Mouse (Mus musculus) C2C12 (cell line): ENCODE results near the gene Mfsd2b. TPM values are rescaled to one million over a fixed set of nuclear protein-coding genes. Genes with fewer than 3 reads are reported as not detected.

Source experiments
- H3K27me3 ChIP-seq: one replicate; pipeline ENCODE4 v1.6.1; 2011; ENCODE audit not compliant: control insufficient read depth, insufficient read depth, insufficient read length
- H3K36me3 ChIP-seq: one replicate; pipeline ENCODE4 v1.6.1; 2011; ENCODE audit not compliant: control insufficient read depth, insufficient read depth
- H3K4me3 ChIP-seq: one replicate; pipeline ENCODE4 v1.5.1; 2011; ENCODE audit warnings: mild to moderate bottlenecking, control low read depth; ENCODE audit not compliant: poor library complexity, insufficient read depth, severe bottlenecking
- H3K79me2 ChIP-seq: one replicate; pipeline ENCODE4 v1.6.1; 2011; ENCODE audit not compliant: control insufficient read depth, insufficient read depth
- H3K79me3 ChIP-seq: one replicate; pipeline ENCODE4 v1.6.1; 2011; ENCODE audit warnings: low read depth, control low read depth
- H3ac ChIP-seq: one replicate; pipeline ENCODE3; 2011; ENCODE audit warnings: low read depth; ENCODE audit not compliant: control insufficient read depth, insufficient read length
- CEBPB ChIP-seq: IDR thresholded peaks from one replicate; pipeline ENCODE4 v1.6.1; 2011; ENCODE audit warnings: low read depth, mild to moderate bottlenecking, control low read depth, moderate library complexity
- CTCF ChIP-seq: IDR thresholded peaks from one replicate; pipeline ENCODE4 v1.5.1; 2011; ENCODE audit not compliant: control insufficient read depth, insufficient read depth, insufficient read length
- FOSL1 ChIP-seq: IDR thresholded peaks from one replicate; pipeline ENCODE4 v1.8.0; 2011; ENCODE audit warnings: mild to moderate bottlenecking, low read length; ENCODE audit not compliant: poor library complexity, insufficient read depth, severe bottlenecking
- MAX ChIP-seq: IDR thresholded peaks from one replicate; pipeline ENCODE4 v1.6.1; 2011; ENCODE audit warnings: mild to moderate bottlenecking, control low read depth
- MYOD1 ChIP-seq: IDR thresholded peaks from one replicate; pipeline ENCODE4 v1.6.1; 2011; ENCODE audit warnings: low read depth; ENCODE audit not compliant: control insufficient read depth, insufficient read length
- MYOG ChIP-seq: IDR thresholded peaks from one replicate; pipeline ENCODE4 v1.6.1; 2011; ENCODE audit not compliant: control insufficient read depth, insufficient read length; ENCODE audit errors: extremely low read depth
- USF1 ChIP-seq: IDR thresholded peaks from one replicate; pipeline ENCODE4 v1.6.1; 2011; ENCODE audit warnings: low read depth, mild to moderate bottlenecking, control low read depth, moderate library complexity
- polyA plus RNA-seq: library from polyadenylated mRNA; unstranded; fragments of >200 nt; fragmentation: generic; extraction: Trizol; gene quantifications from one replicate; pipeline ENCODE4 v1.2.1, GENCODE M21; 2012; ENCODE audit warnings: missing spikeins

Gene Mfsd2b
- polyA plus RNA-seq, 1 experiment, result 0.08 TPM

- no peaks in the 10 kb centered on the region for H3K79me3 ChIP-seq
- H3K4me3 ChIP-seq, result no peak overlapping the region
- no peak overlapping the region for H3ac ChIP-seq
- no peaks in the 10 kb centered on the region for H3K27me3 ChIP-seq
- no peak for TF ChIP-seq MYOG
- no peak for TF ChIP-seq CEBPB
- no peak for TF ChIP-seq USF1
- no peak for TF ChIP-seq CTCF
- TF ChIP-seq FOSL1, result no peak
- no peaks in the 10 kb centered on the region for H3K36me3 ChIP-seq
- H3K79me2 ChIP-seq, result no peaks in the 10 kb centered on the region
These were observed 2.9 kb downstream of the Mfsd2b start for GRCm38 (mm10) chr12:4871260-4871659.

GRCm38 (mm10) chr12:4868924-4869323 lies 5.2 kb downstream of the Mfsd2b start:
- no peaks in the 10 kb centered on the region for H3K36me3 ChIP-seq
- H3ac ChIP-seq, result no peak overlapping the region
- no peaks in the 10 kb centered on the region for H3K79me3 ChIP-seq
- no peak for TF ChIP-seq MYOG
- no peak for TF ChIP-seq CEBPB
- no peak for TF ChIP-seq MAX
- no peak for TF ChIP-seq CTCF
- TF ChIP-seq MYOD1, result no peak
- no peak for TF ChIP-seq USF1
- no peak for TF ChIP-seq FOSL1
- H3K27me3 ChIP-seq, result no peaks in the 10 kb centered on the region
- H3K4me3 ChIP-seq, result no peak overlapping the region
- H3K79me2 ChIP-seq, result no peaks in the 10 kb centered on the region

- no peaks in the 10 kb centered on the region for H3K79me2 ChIP-seq
- TF ChIP-seq MAX, result no peak
- TF ChIP-seq USF1, result no peak
- TF ChIP-seq FOSL1, result no peak
- TF ChIP-seq CEBPB, result no peak
- no peak for TF ChIP-seq MYOG
- no peak for TF ChIP-seq CTCF
- no peak for TF ChIP-seq MYOD1
These were observed 9.8 kb downstream of the Mfsd2b start for GRCm38 (mm10) chr12:4864338-4864690.

GRCm38 (mm10) chr12:4863654-4864337 lies 10.4 kb downstream of the Mfsd2b start:
- H3K36me3 ChIP-seq, result no peaks in the 10 kb centered on the region
- TF ChIP-seq CTCF, result no peak
- no peak for TF ChIP-seq MYOD1
- TF ChIP-seq MAX, result no peak
- no peak for TF ChIP-seq USF1
- no peak for TF ChIP-seq MYOG
- TF ChIP-seq CEBPB, result no peak
- no peak for TF ChIP-seq FOSL1
- no peak overlapping the region for H3K4me3 ChIP-seq
- no peaks in the 10 kb centered on the region for H3K27me3 ChIP-seq
- H3ac ChIP-seq, result no peak overlapping the region
- no peaks in the 10 kb centered on the region for H3K79me3 ChIP-seq
- H3K79me2 ChIP-seq, result no peaks in the 10 kb centered on the region

More at GRCm38 (mm10) chr12:4864338-4864690, 9.8 kb downstream of the Mfsd2b start:
- Histone ChIP-seq H3K27me3 (no peaks in the 10 kb centered on the region), H3K4me3 (no peak overlapping the region), H3K36me3 (no peaks in the 10 kb centered on the region), H3ac (no peak overlapping the region), H3K79me3 (no peaks in the 10 kb centered on the region)

DNA sequence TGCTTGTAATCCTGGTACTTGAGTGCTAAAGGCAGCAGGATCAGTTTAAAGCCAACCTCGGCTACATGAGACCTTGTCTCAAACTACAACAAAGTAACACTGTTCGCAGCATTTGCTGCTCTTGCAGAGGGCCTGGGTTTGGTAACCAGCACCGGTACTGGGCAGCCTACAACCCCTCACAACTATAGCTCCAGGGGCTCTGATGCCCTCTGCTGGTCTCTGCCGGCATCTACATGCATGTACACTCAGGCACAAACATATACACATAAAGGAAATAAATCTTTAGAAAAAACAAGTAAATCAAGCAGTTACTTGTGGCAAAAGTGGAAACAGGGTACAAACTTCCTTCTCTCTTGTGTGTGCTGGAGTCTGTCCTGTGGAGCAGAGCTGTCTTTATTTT lies 11.5 kb downstream of the Mfsd2b start:
- Histone ChIP-seq H3K4me3 (no peak overlapping the region), H3K79me3 (no peaks in the 10 kb centered on the region), H3ac (no peak overlapping the region), H3K79me2 (no peaks in the 10 kb centered on the region), H3K36me3 (no peaks in the 10 kb centered on the region), H3K27me3 (no peaks in the 10 kb centered on the region)
- TF ChIP-seq FOSL1 (no peak), MYOD1 (no peak), MAX (no peak), CEBPB (no peak), CTCF (no peak), MYOG (no peak), USF1 (no peak)
